Mouse (Mus musculus) Patski (cell line): ENCODE data around the gene Kcnip1. TPM values are rescaled to one million over a fixed set of nuclear protein-coding genes. Genes with fewer than 3 reads are reported as not detected.
A peak's percentile ranks its signal among the peaks of the same experiment; 100 is the strongest.

Experiments used
- ATAC-seq: fragments of 100-300 bp; one replicate; pipeline ENCODE4 v1.8.0; 2021
- CTCF ChIA-PET: fragments of 350-600 bp; sonication (Branson Sonifier 250); formaldehyde crosslinking; loops from one replicate; lab custom pipeline; 2022; ENCODE audit warnings: inconsistent platforms; lab: Charles Lee
- POLR2A ChIA-PET: fragments of 350-600 bp; sonication (Branson Sonifier 250); formaldehyde crosslinking; loops from one replicate; lab custom pipeline; 2022; ENCODE audit warnings: antibody characterized with exemption, inconsistent platforms; lab: Charles Lee
- DNase-seq: peaks from one replicate; pipeline ENCODE4 v3.0.0-alpha.2; 2011; ENCODE audit warnings: low read depth, low spot score
- H3K27me3 ChIP-seq: fragments of 371-371 bp; one replicate; pipeline ENCODE4 v1.5.1; 2021
- CTCF ChIP-seq: fragments of 100-300 bp; IDR thresholded peaks from one replicate; pipeline ENCODE4 v1.5.1; 2021
- in situ Hi-C: fragments of 300-500 bp; cut with MboI; formaldehyde crosslinking; loops from 3 replicates; pipeline ENCODE4 v1.11.1; 2018; ENCODE audit warnings: low pct_unique_long_range_greater_than_20kb, mixed read lengths
- polyA plus RNA-seq: library from polyadenylated mRNA; unstranded; gene quantifications from one replicate; pipeline ENCODE4 v1.2.3, GENCODE M21; 2021

Kcnip1 gene
- polyA plus RNA-seq, 1 experiment from 2014 or later = not detected

- TF ChIP-seq CTCF = no peak
- ChIA-PET CTCF (interaction anchor here (1.6 to 2.2 kb wide), 2 partner anchors 162 to 190 kb away, joined by 4 to 5 read pairs; no protein-coding TSS in a partner anchor), POLR2A (no interaction called here)
- ATAC-seq = no peak
- no peak for DNase-seq
- H3K27me3 ChIP-seq = no peaks in the 10 kb centered on the region
- in situ Hi-C loops = no loop called here
These were observed 82.0 kb downstream of the Kcnip1 start for GRCm38 (mm10) chr11:33910982-33911381.

GRCm38 (mm10) chr11:33908360-33909175 is 84.4 kb downstream of the Kcnip1 start:
- in situ Hi-C loops = no loop called here
- DNase-seq (no peak), ATAC-seq (no peak)
- no peak for TF ChIP-seq CTCF
- ChIA-PET CTCF (interaction anchor here (1.0 kb wide), 1 partner anchor 71 kb away, joined by 3 read pairs; no protein-coding TSS in a partner anchor), POLR2A (no interaction called here)
- no peaks in the 10 kb centered on the region for H3K27me3 ChIP-seq

GRCm38 (mm10) chr11:33903494-33903893 is 89.5 kb downstream of the Kcnip1 start:
- no peaks in the 10 kb centered on the region for H3K27me3 ChIP-seq
- no peak for DNase-seq
- no peak for ATAC-seq
- ChIA-PET POLR2A (no interaction called here), CTCF (interaction anchor here (1.4 kb wide), 1 partner anchor 18 kb away, joined by 3 read pairs; no protein-coding TSS in a partner anchor)
- TF ChIP-seq CTCF = no peak
- in situ Hi-C loops = no loop called here

GRCm38 (mm10) chr11:33902377-33902776 is 90.6 kb downstream of the Kcnip1 start:
- in situ Hi-C loops = no loop called here
- DNase-seq = no peak
- POLR2A ChIA-PET = no interaction called here
- ATAC-seq = no peak
- H3K27me3 ChIP-seq = no peaks in the 10 kb centered on the region
- no peak for TF ChIP-seq CTCF
- CTCF ChIA-PET = no interaction called here

GRCm38 (mm10) chr11:33901783-33902182 is 91.2 kb downstream of the Kcnip1 start:
- ChIA-PET POLR2A (no interaction called here), CTCF (no interaction called here)
- DNase-seq (no peak), ATAC-seq (no peak)
- in situ Hi-C loops = no loop called here
- no peaks in the 10 kb centered on the region for H3K27me3 ChIP-seq
- no peak for TF ChIP-seq CTCF

- ChIA-PET POLR2A (no interaction called here), CTCF (interaction anchor here (1.1 kb wide), 1 partner anchor 40 kb away, joined by 3 read pairs; no protein-coding TSS in a partner anchor)
- H3K27me3 ChIP-seq = peaks cover 3% of the 10 kb centered on the region
- DNase-seq (no peak), ATAC-seq (no peak)
- in situ Hi-C loops = no loop called here
- TF ChIP-seq CTCF = no peak
These were observed 101.9 kb downstream of the Kcnip1 start for GRCm38 (mm10) chr11:33891084-33891483.

- H3K27me3 ChIP-seq = peaks cover 3% of the 10 kb centered on the region
- ATAC-seq (no peak), DNase-seq (no peak)
- CTCF ChIA-PET = no interaction called here
- no peak for TF ChIP-seq CTCF
- POLR2A ChIA-PET = no interaction called here
- in situ Hi-C loops = no loop called here
These were observed 102.6 kb downstream of the Kcnip1 start for GRCm38 (mm10) chr11:33890382-33890781.

GRCm38 (mm10) chr11:33887660-33888059 is 105.3 kb downstream of the Kcnip1 start:
- H3K27me3 ChIP-seq = peaks cover 3% of the 10 kb centered on the region
- DNase-seq (no peak), ATAC-seq (no peak)
- ChIA-PET POLR2A (no interaction called here), CTCF (interaction anchor here (1.1 kb wide), 1 partner anchor 13 kb away, joined by 3 read pairs; no protein-coding TSS in a partner anchor)
- TF ChIP-seq CTCF = no peak
- in situ Hi-C loops = no loop called here

- ATAC-seq = no peak
- in situ Hi-C loops = no loop called here
- no peaks in the 10 kb centered on the region for H3K27me3 ChIP-seq
- no peak for DNase-seq
- ChIA-PET POLR2A (no interaction called here), CTCF (interaction anchor here (0.6 to 2.0 kb wide), 3 partner anchors 8 to 657 kb away, joined by 3 to 5 read pairs (median 4); no protein-coding TSS in a partner anchor)
- no peak for TF ChIP-seq CTCF
These were observed 107.0 kb downstream of the Kcnip1 start for GRCm38 (mm10) chr11:33885981-33886380.

GRCm38 (mm10) chr11:33882731-33883328 is 110.1 kb downstream of the Kcnip1 start:
- CTCF ChIA-PET = no interaction called here
- POLR2A ChIA-PET = no interaction called here
- ATAC-seq (peak; percentile 84), DNase-seq (no peak)
- no peaks in the 10 kb centered on the region for H3K27me3 ChIP-seq
- in situ Hi-C loops = no loop called here
- TF ChIP-seq CTCF = no peak

- H3K27me3 ChIP-seq = no peaks in the 10 kb centered on the region
- DNase-seq = no peak
- ATAC-seq = no peak
- TF ChIP-seq CTCF = no peak
- in situ Hi-C loops = no loop called here
- POLR2A ChIA-PET = no interaction called here
- CTCF ChIA-PET = interaction anchor here (0.8 kb wide), 1 partner anchor 13 kb away, joined by 3 read pairs; no protein-coding TSS in a partner anchor
These were observed 118.0 kb downstream of the Kcnip1 start for GRCm38 (mm10) chr11:33874925-33875324.
